Mouse (Mus musculus) olfactory bulb, adult 2 months (tissue): ENCODE measurements around the gene Pgap3. TPM values are rescaled to one million over a fixed set of nuclear protein-coding genes. Genes with fewer than 3 reads are reported as not detected.

Experiments
- H3K27ac ChIP-seq: fragments of 200-500 bp; 2 replicates; pipeline ENCODE4 v1.5.1; 2012; ENCODE audit warnings: low read depth, low read length; ENCODE audit not compliant: insufficient read depth
- H3K4me1 ChIP-seq: fragments of 200-500 bp; 2 replicates; pipeline ENCODE4 v1.6.1; 2012; ENCODE audit warnings: low read length; ENCODE audit not compliant: control insufficient read depth, insufficient read depth
- H3K4me3 ChIP-seq: fragments of 200-500 bp; 2 replicates; pipeline ENCODE4 v1.5.1; 2012; ENCODE audit warnings: mild to moderate bottlenecking, low read depth, low read length, moderate library complexity; ENCODE audit not compliant: insufficient read depth
- CTCF ChIP-seq: fragments of 200-500 bp; IDR thresholded peaks from 2 replicates; pipeline ENCODE4 v1.5.1; 2012; ENCODE audit warnings: low read depth, mild to moderate bottlenecking, low read length, moderate library complexity; ENCODE audit not compliant: insufficient read depth
- POLR2A ChIP-seq: fragments of 200-500 bp; IDR thresholded peaks from 2 replicates; pipeline ENCODE4 v1.6.1; 2012; ENCODE audit warnings: mild to moderate bottlenecking, low read depth, low read length, moderate library complexity; ENCODE audit not compliant: insufficient read depth
- WGBS: fragments of 180-500 bp; shearing (Covaris S2); methylation state at CpG from one replicate; pipeline ENCODE4 v1.1.7; 2018; 5-methylcytosine and 5-hydroxymethylcytosine counted together
- polyA plus RNA-seq: library from polyadenylated mRNA; stranded (reverse); fragments of >200 nt; gene quantifications from 2 replicates; pipeline ENCODE4 v1.2.4, GENCODE M21; 2012; ENCODE audit warnings: low replicate concordance; ENCODE audit not compliant: missing spikeins, insufficient read depth, insufficient read length

Pgap3 gene
- polyA plus RNA-seq, 1 experiment = not detected

GRCm38 (mm10) chr11:98374266-98374665, 26.0 kb downstream of the Pgap3 start:
- WGBS = 85% methylated on average over 8 of the region's 8 CpGs

GRCm38 (mm10) chr11:98373244-98373643, 27.0 kb downstream of the Pgap3 start:
- Histone ChIP-seq H3K4me3 (no peak overlapping the region), H3K27ac (no peak overlapping the region), H3K4me1 (peaks cover 17% of the 10 kb centered on the region)
- TF ChIP-seq POLR2A (no peak), CTCF (no peak)
- WGBS = 90% methylated on average over 6 of the region's 6 CpGs

More at GRCm38 (mm10) chr11:98374266-98374665, 26.0 kb downstream of the Pgap3 start:
- H3K4me1 ChIP-seq = peaks cover 17% of the 10 kb centered on the region
- TF ChIP-seq POLR2A (no peak), CTCF (no peak)
- H3K4me3 ChIP-seq = no peak overlapping the region
- H3K27ac ChIP-seq = no peak overlapping the region

- H3K4me1 ChIP-seq = peaks cover 17% of the 10 kb centered on the region
- no peak overlapping the region for H3K4me3 ChIP-seq
- no peak overlapping the region for H3K27ac ChIP-seq
- WGBS = 19% methylated on average over 2 of the region's 2 CpGs
- TF ChIP-seq CTCF = no peak
- no peak for TF ChIP-seq POLR2A
These were observed 27.9 kb downstream of the Pgap3 start for GRCm38 (mm10) chr11:98372406-98372805.

DNA sequence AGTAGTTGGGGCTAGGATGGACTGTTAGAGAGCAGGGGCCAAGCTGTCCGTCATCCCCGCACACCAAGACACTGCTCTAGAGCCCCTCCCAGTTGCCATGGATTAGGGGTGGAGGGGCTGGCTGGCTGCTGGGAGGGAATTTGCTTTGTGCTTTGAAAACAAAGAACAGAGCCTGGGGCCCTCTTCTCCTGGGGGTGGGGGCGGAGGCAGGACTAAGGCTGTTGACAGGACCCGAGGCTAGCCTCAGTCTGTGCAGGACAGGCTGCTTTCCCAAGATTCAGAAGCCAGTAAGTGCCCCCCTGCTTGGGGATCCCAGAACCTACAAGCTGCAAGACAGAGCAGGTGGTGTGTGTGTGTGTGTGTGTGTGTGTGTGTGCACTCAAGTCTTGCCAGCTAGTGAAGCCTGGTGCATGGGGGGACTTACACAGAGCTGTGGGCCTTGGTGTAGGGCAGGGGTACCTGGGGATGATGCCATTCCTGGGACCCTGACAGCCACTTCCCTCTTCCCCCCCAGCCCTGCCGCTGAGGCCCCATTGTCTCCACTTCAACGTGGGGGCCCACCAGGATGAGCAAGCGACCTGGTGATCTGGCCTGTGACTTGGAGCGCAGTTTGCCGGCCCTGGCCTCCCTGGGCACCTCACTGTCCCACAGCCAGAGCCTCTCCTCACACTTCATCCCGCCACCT, 28.6 kb downstream of the Pgap3 start:
- no peak for TF ChIP-seq CTCF
- TF ChIP-seq POLR2A = no peak
- H3K27ac ChIP-seq = no peak overlapping the region
- 52% methylated on average over 10 of the region's 10 CpGs for WGBS
- peaks cover 17% of the 10 kb centered on the region for H3K4me1 ChIP-seq
- no peak overlapping the region for H3K4me3 ChIP-seq

- TF ChIP-seq POLR2A (no peak), CTCF (no peak)
- Histone ChIP-seq H3K27ac (no peak overlapping the region), H3K4me3 (no peak overlapping the region), H3K4me1 (peaks cover 17% of the 10 kb centered on the region)
- 85% methylated on average over 2 of the region's 2 CpGs for WGBS
These were observed 29.7 kb downstream of the Pgap3 start for GRCm38 (mm10) chr11:98370588-98370987.

DNA sequence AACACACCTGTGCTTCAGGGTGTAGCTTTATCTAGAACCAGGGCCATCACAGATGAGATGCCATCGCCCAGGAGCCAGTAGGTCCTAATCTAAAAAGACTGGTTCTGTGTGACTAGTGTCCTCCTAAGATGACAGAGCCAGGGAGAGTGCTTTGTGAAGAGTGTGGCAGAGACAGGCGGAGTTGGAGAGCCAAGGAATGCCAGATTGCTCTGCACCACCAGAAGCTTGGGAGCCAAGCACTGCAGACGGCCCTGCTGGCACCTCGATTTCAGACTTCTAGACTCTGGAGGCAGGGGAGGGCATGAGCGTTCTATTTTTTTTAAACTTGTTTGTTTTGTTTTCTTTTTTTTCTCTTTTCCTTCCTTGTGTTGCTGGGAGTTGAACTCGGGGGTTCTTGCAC, 31.0 kb downstream of the Pgap3 start:
- Histone ChIP-seq H3K4me1 (peaks cover 17% of the 10 kb centered on the region), H3K27ac (no peak overlapping the region), H3K4me3 (no peak overlapping the region)
- TF ChIP-seq CTCF = no peak
- 56% methylated on average over 6 of the region's 6 CpGs for WGBS

- Histone ChIP-seq H3K27ac (no peak overlapping the region), H3K4me3 (no peak overlapping the region), H3K4me1 (peaks cover 17% of the 10 kb centered on the region)
- TF ChIP-seq CTCF = no peak
- no peak for TF ChIP-seq POLR2A
- 87% methylated on average over 7 of the region's 7 CpGs for WGBS
These were observed 32.5 kb downstream of the Pgap3 start for GRCm38 (mm10) chr11:98367863-98368186.

- Histone ChIP-seq H3K4me3 (no peak overlapping the region), H3K4me1 (peaks cover 17% of the 10 kb centered on the region), H3K27ac (no peak overlapping the region)
- TF ChIP-seq CTCF (no peak), POLR2A (no peak)
- 70% methylated on average over 10 of the region's 10 CpGs for WGBS
These were observed 33.0 kb downstream of the Pgap3 start for GRCm38 (mm10) chr11:98367171-98367862.

DNA sequence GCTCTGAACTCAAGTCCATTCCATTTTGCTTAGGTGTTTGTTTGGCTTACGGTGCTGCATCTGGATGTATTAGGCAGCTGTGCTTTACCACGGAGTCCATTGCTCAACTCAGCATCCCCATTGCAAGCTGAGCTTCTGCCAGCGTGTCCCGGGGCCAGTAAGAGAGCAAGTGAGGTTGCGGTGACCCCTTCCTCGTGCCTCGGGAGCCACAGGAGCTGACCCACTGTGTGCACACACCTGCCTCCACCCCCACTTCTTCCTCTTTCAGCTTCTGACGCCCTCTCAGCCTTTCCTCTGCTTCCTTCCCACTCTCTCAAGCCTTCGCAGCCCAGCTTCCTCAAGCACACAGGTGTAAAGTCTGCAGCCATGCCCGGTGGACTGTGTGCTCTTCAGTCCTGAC, 34.0 kb downstream of the Pgap3 start:
- no peak overlapping the region for H3K4me3 ChIP-seq
- TF ChIP-seq POLR2A (no peak), CTCF (no peak)
- no peak overlapping the region for H3K27ac ChIP-seq
- 82% methylated on average over 10 of the region's 10 CpGs for WGBS
- peaks cover 8% of the 10 kb centered on the region for H3K4me1 ChIP-seq

DNA sequence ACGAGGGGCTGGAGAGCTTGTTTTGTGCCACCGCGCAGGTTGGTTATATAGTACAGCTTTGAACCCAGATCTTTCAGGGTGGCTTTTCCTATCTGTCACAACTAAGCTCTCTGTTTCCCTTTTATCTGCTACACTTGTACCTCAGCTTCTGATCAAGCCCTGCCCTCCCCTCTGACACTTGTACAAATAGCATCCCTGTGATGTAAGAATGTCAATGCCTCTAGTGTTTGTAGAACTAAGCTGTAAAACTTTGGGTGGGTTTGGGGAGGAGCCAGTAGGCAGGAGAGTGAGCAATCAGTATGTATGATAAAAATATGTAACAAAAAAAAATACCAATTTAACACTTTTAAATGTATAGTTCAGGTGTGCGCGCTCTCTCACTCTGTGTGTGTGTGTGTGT, 35.9 kb downstream of the Pgap3 start:
- Histone ChIP-seq H3K4me1 (peaks cover 11% of the 10 kb centered on the region), H3K27ac (no peak overlapping the region), H3K4me3 (no peak overlapping the region)
- no peak for TF ChIP-seq POLR2A
- no peak for TF ChIP-seq CTCF
- 97% methylated on average over 5 of the region's 5 CpGs for WGBS
